Mouse (Mus musculus): Measurements from ENCODE around the gene Map2k2. TPM values are rescaled to one million over a fixed set of nuclear protein-coding genes. Genes with fewer than 3 reads are reported as not detected.

The Map2k2 gene
- polyA plus RNA-seq, 1 experiment from 2014 or later: 159 TPM

DNA sequence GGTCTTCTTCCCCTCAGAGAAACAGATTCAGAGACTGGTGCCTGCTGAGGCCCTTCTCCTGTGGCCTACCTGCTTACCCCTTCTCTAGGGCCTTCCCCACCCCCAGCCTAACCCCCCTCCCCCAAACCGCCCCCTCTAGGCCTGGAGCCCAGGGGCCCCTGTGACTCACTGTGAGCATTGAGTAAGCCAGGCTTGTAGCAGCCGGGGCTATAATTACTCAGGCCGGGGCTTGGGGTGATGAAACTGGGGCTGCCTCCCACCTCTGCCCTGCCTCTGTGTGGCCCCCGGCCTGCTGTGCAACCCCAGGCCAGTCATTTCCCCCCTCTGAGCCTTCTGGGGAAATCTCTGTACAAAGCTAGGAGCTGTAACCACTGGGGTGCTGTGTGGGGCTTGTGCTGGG is 40.6 kb downstream of the Map2k2 start:
- H3K9me3 ChIP-seq: no peaks in the 10 kb centered on the region
- no peaks in the 10 kb centered on the region for H3K27me3 ChIP-seq (replicated peaks)
- H3K4me3 ChIP-seq (replicated peaks): peak overlapping the region; percentile 12; the same call in 1 of the 2 replicates
- H3K27ac ChIP-seq: peak overlapping the region; percentile 84
- peaks cover 35% of the 10 kb centered on the region for H3K4me1 ChIP-seq
- peaks cover 75% of the 10 kb centered on the region for H3K36me3 ChIP-seq
- peak; percentile 11 for ATAC-seq (ENCODE audit: insufficient read depth, low FRiP score, low read depth)
- H3K9ac ChIP-seq: no peak overlapping the region; the same call in 1 of the 2 replicates
- 65% methylated on average over 4 of the region's 4 CpGs for WGBS
- peak overlapping the region; percentile 38 for H3K4me2 ChIP-seq

DNA sequence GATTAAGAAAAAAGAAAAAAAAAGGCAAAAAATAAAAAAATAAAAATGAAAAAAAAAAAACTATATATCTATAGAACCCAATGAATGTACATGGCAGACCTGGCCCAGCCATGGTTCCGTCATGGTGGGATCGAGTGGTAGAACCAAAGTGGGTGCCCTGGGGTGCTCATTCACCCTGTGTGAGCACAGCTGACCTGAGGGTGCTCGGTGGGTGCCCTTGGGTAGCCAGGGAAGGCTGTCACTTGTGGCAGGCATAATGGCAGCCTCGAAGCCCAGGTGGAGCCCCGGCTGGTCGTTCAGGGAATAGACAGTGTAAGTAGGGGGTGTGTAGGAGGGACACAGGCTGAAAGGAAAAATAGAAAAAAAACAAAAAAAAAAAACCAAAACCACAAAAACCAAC is 45.5 kb downstream of the Map2k2 start:
- Histone ChIP-seq H3K27me3 (replicated peaks) (no peaks in the 10 kb centered on the region), H3K4me1 (peaks cover 16% of the 10 kb centered on the region; the same call in 1 of the 2 replicates), H3K9me3 (no peaks in the 10 kb centered on the region), H3K4me2 (no peak overlapping the region), H3K27ac (no peak overlapping the region), H3K36me3 (peaks cover 81% of the 10 kb centered on the region), H3K9ac (no peak overlapping the region), H3K4me3 (replicated peaks) (no peak overlapping the region)
- 74% methylated on average over 6 of the region's 6 CpGs for WGBS
- ATAC-seq (ENCODE audit: insufficient read depth, low FRiP score, low read depth): no peak

- Histone ChIP-seq H3K27me3 (replicated peaks) (no peaks in the 10 kb centered on the region), H3K4me2 (no peak overlapping the region), H3K9me3 (no peaks in the 10 kb centered on the region), H3K9ac (no peak overlapping the region), H3K36me3 (peaks cover 81% of the 10 kb centered on the region), H3K4me1 (peaks cover 7% of the 10 kb centered on the region; the same call in 1 of the 2 replicates), H3K4me3 (replicated peaks) (no peak overlapping the region), H3K27ac (peak overlapping the region; percentile 59)
- WGBS: 69% methylated on average over 12 of the region's 12 CpGs
- no peak for ATAC-seq (ENCODE audit: insufficient read depth, low FRiP score, low read depth)
These were observed 46.9 kb downstream of the Map2k2 start for GRCm38 (mm10) chr10:81152609-81153008.

- no peaks in the 10 kb centered on the region for H3K9me3 ChIP-seq
- H3K4me3 ChIP-seq (replicated peaks): no peak overlapping the region
- H3K36me3 ChIP-seq: peaks cover 72% of the 10 kb centered on the region
- ATAC-seq (ENCODE audit: insufficient read depth, low FRiP score, low read depth): no peak
- H3K9ac ChIP-seq: no peak overlapping the region
- no peak overlapping the region for H3K4me2 ChIP-seq
- peaks cover 7% of the 10 kb centered on the region; the same call in 1 of the 2 replicates for H3K4me1 ChIP-seq
- WGBS: 89% methylated on average over 12 of the region's 12 CpGs
- H3K27ac ChIP-seq: peak overlapping the region; percentile 63; the same call in 1 of the 2 replicates
- no peaks in the 10 kb centered on the region for H3K27me3 ChIP-seq (replicated peaks)
These were observed 48.6 kb downstream of the Map2k2 start for GRCm38 (mm10) chr10:81154313-81154712.

DNA sequence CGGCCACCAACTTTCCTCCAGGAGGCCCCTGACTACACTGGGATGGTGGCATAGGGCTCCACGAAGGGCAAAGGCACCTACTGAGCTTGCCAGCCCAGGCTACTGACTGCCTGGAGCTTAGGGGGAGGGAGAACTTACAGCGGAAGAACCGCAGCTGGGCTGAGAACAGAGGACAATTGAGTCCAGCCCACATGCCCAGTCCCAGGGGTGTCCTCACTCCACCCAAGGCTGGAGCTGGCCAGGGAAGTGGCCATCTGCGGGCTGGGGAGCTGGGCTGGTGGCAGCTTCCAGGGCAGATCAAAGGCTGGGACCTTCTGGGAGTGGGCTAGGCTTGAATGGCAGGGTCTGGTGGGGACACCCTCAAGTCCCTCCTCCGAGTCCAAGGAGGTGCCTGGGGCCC is 49.0 kb downstream of the Map2k2 start:
- H3K4me2 ChIP-seq: no peak overlapping the region
- H3K9ac ChIP-seq: no peak overlapping the region
- H3K4me1 ChIP-seq: peaks cover 7% of the 10 kb centered on the region; the same call in 1 of the 2 replicates
- 78% methylated on average over 6 of the region's 6 CpGs for WGBS
- no peaks in the 10 kb centered on the region for H3K27me3 ChIP-seq (replicated peaks)
- peaks cover 68% of the 10 kb centered on the region for H3K36me3 ChIP-seq
- H3K27ac ChIP-seq: peak overlapping the region; percentile 63
- ATAC-seq (ENCODE audit: insufficient read depth, low FRiP score, low read depth): no peak
- H3K9me3 ChIP-seq: no peaks in the 10 kb centered on the region
- H3K4me3 ChIP-seq (replicated peaks): no peak overlapping the region

DNA sequence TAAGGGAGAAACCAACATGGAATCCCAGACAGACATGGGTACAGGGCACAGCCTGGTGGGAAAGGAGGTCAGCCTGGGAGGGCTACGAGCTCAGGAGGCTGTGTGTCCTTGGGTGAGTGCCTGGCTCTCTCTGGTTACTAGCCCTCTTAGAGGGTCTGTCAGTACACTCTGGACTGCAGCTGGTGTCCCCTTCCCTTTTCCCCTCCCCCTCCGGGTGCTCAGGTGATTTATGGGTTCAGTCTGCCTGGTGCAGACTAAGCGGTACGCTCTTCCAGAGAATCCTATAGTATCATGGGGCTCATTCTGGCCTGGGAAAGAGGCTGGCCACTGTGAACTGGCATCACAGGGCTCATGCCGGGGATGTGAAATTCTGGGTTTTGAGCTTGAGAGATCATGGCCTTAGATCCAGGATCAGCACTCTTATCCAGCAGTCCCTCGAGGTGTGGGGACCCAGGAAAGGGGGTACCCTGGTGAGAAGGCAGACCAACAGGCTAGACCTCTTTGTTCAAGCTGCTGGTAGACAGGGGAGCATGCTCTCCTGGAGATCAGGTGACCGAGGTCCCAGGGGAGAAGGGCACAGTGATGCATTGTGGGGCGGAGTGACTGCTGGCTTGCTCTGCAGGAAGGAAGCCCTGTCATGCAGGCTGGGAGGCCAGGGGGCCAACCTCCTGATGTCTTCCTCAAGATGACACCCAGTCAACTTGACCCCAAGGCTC is 56.0 kb downstream of the Map2k2 start:
- Histone ChIP-seq H3K27me3 (replicated peaks) (no peaks in the 10 kb centered on the region), H3K4me1 (peaks cover 16% of the 10 kb centered on the region; the same call in 1 of the 2 replicates), H3K4me3 (replicated peaks) (no peak overlapping the region), H3K9ac (no peak overlapping the region), H3K9me3 (no peaks in the 10 kb centered on the region), H3K4me2 (no peak overlapping the region), H3K36me3 (peaks cover 28% of the 10 kb centered on the region), H3K27ac (no peak overlapping the region)
- 62% methylated on average over 8 of the region's 8 CpGs for WGBS
- no peak for ATAC-seq (ENCODE audit: insufficient read depth, low FRiP score, low read depth)

DNA sequence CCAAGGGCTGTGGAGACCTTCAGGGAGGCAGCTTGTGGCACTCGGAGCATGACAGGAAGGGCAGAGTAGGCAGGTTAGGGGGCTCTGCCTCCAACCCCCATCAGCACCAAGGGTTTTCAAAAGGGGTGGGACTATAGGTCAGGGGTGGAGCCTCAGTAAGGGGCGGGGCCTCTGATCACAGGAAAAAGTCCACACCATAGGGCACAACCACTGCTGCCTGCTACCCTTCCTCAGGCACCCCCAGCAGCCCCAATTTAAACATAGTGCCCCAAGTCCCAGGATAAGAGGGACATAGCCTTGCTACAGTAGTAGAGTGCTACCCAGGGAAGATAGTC is 56.6 kb downstream of the Map2k2 start:
- Histone ChIP-seq H3K4me2 (no peak overlapping the region), H3K36me3 (peaks cover 23% of the 10 kb centered on the region), H3K4me1 (peaks cover 18% of the 10 kb centered on the region; the same call in 1 of the 2 replicates), H3K27ac (no peak overlapping the region), H3K9ac (no peak overlapping the region), H3K4me3 (replicated peaks) (no peak overlapping the region), H3K27me3 (replicated peaks) (no peaks in the 10 kb centered on the region), H3K9me3 (no peaks in the 10 kb centered on the region)
- no peak for ATAC-seq (ENCODE audit: insufficient read depth, low FRiP score, low read depth)
- 66% methylated on average over 2 of the region's 2 CpGs for WGBS

- no peak overlapping the region for H3K4me3 ChIP-seq (replicated peaks)
- no peaks in the 10 kb centered on the region for H3K9me3 ChIP-seq
- no peak for ATAC-seq (ENCODE audit: insufficient read depth, low FRiP score, low read depth)
- H3K9ac ChIP-seq: no peak overlapping the region
- no peak overlapping the region for H3K4me2 ChIP-seq
- H3K36me3 ChIP-seq: peaks cover 10% of the 10 kb centered on the region
- no peak overlapping the region for H3K27ac ChIP-seq
- 66% methylated on average over 8 of the region's 8 CpGs for WGBS
- H3K4me1 ChIP-seq: peaks cover 22% of the 10 kb centered on the region; the same call in 1 of the 2 replicates
- H3K27me3 ChIP-seq (replicated peaks): no peaks in the 10 kb centered on the region
These were observed 59.4 kb downstream of the Map2k2 start for GRCm38 (mm10) chr10:81165118-81165517.

GRCm38 (mm10) chr10:81167200-81168086 is 61.7 kb downstream of the Map2k2 start, which contains the start of gene Pias4:
Gene Pias4 (minus strand): TSS chr10:81167923.
- H3K4me1 ChIP-seq: peaks cover 14% of the 10 kb centered on the region; the same call in 1 of the 2 replicates
- under 1% methylated on average over 60 of the region's 64 CpGs for whole genome bisulfite sequencing

GRCm38 (mm10) chr10:81168087-81168431 is 62.3 kb downstream of the Map2k2 start:
- H3K27me3 ChIP-seq (replicated peaks): no peaks in the 10 kb centered on the region
- no peaks in the 10 kb centered on the region for H3K9me3 ChIP-seq
- peak; percentile 34 for ATAC-seq (ENCODE audit: insufficient read depth, low FRiP score, low read depth)
- peak overlapping the region; percentile 91 for H3K4me2 ChIP-seq
- peak overlapping the region; percentile 83 for H3K27ac ChIP-seq
- H3K4me3 ChIP-seq (replicated peaks): peak overlapping the region; percentile 93
- H3K36me3 ChIP-seq: peaks cover 10% of the 10 kb centered on the region; the same call in 1 of the 2 replicates
- H3K9ac ChIP-seq: no peak overlapping the region
- WGBS: 4% methylated on average over 5 of the region's 5 CpGs
- peaks cover 16% of the 10 kb centered on the region; the same call in 1 of the 2 replicates for H3K4me1 ChIP-seq

More at GRCm38 (mm10) chr10:81167200-81168086, 61.7 kb downstream of the Map2k2 start, which contains the start of gene Pias4:
- peak; percentile 88 for ATAC-seq (ENCODE audit: insufficient read depth, low FRiP score, low read depth)
- Histone ChIP-seq H3K36me3 (peaks cover 10% of the 10 kb centered on the region), H3K4me3 (replicated peaks) (peak within 1 kb of the TSS; percentile 93), H3K4me2 (peak within 1 kb of the TSS; percentile 93), H3K27ac (peak within 1 kb of the TSS; percentile 83), H3K9me3 (no peaks in the 10 kb centered on the region), H3K9ac (peak within 1 kb of the TSS; percentile 86), H3K27me3 (replicated peaks) (no peaks in the 10 kb centered on the region)

DNA sequence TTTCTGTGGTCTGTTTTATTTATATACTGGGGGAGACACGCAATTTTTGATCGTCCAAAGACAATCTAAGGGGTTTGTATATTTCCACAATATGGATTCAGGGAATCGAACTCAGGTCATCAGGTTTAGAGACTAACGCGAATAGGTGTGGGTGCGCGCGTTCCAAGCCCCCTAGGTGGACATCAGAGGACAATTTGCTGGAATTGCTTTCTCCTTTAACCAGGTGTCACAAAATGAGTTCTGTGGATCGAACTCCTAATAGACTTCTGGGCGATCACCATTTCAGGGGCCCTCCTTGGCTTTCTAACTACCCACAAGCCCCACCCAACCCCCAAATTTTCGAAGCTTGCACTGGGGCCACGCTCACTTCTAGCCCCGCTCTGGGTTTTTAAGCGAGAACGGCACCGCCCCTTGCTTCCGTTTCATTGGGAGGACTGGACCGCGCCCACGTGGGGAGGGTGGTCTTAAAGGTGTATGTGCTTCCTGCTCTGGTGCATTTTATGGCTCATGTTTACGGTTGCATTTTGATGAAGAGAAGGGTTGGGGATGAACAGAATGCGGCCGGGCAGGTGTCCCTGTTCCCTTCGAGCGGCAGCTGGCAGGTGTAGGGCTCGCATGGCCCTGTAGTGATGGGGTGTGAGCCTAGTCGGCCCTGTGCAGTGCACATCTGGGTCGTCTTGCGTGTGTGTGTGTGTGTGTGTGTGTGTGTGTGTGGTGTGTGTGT is 63.0 kb downstream of the Map2k2 start:
- no peaks in the 10 kb centered on the region for H3K9me3 ChIP-seq

More for the DNA sequence above, 63.0 kb downstream of the Map2k2 start:
- peak overlapping the region; percentile 37; the same call in 1 of the 2 replicates for H3K9ac ChIP-seq
- H3K27ac ChIP-seq: peak overlapping the region; percentile 83
- H3K4me2 ChIP-seq: peak overlapping the region; percentile 91
- ATAC-seq (ENCODE audit: insufficient read depth, low FRiP score, low read depth): peak; percentile 56; the same call in 1 of the 2 replicates
- H3K4me3 ChIP-seq (replicated peaks): peak overlapping the region; percentile 93
- peaks cover 21% of the 10 kb centered on the region; the same call in 1 of the 2 replicates for H3K4me1 ChIP-seq
- WGBS: 2% methylated on average over 29 of the region's 29 CpGs
- peaks cover 6% of the 10 kb centered on the region; the same call in 1 of the 2 replicates for H3K36me3 ChIP-seq
- H3K27me3 ChIP-seq (replicated peaks): no peaks in the 10 kb centered on the region
